Mouse (Mus musculus) liver, embryonic 14.5 days (tissue): ENCODE results near the gene Prpf6. TPM values are rescaled to one million over a fixed set of nuclear protein-coding genes. Genes with fewer than 3 reads are reported as not detected.

Experiments
- ATAC-seq: fragments of 200-750 bp; cut with Nextera tagmentation; 2 replicates; pipeline ENCODE4 v1.8.0; 2017; ENCODE audit warnings: moderate number of reproducible peaks, mild to moderate bottlenecking, moderate library complexity; ENCODE audit not compliant: insufficient read depth
- DNase-seq, 3 experiments: peaks; one replicate each; pipeline ENCODE4 v3.0.0-alpha.2; 2012 to 2013; ENCODE audit warnings: low read depth in 3 of 3, low spot score in 3 of 3
- H3K27ac ChIP-seq: fragments of 300-500 bp; sonication (generic); 2 replicates; pipeline ENCODE4 v1.5.1; 2014; ENCODE audit warnings: moderate library complexity, mild to moderate bottlenecking, control low read depth, inconsistent platforms
- H3K27me3 ChIP-seq: fragments of 300-500 bp; sonication (generic); 2 replicates; pipeline ENCODE4 v1.6.1; 2014; ENCODE audit warnings: mild to moderate bottlenecking, low read length, moderate library complexity; ENCODE audit not compliant: control insufficient read depth, insufficient read depth
- H3K36me3 ChIP-seq: fragments of 300-500 bp; sonication (generic); replicated peaks from 2 replicates; pipeline ENCODE4 v1.6.1; 2014; ENCODE audit warnings: low read depth; ENCODE audit not compliant: control insufficient read depth, insufficient read depth
- H3K4me1 ChIP-seq, 2 experiments: fragments of 200-500 bp in 1 of 2; fragments of 300-500 bp in 1 of 2; sonication (generic) in 1 of 2; replicated peaks; 2 replicates each; pipeline ENCODE4 v1.6.1; 2012 to 2014; ENCODE audit warnings: antibody characterized with exemption in 1 of 2, inconsistent platforms in 1 of 2, low read length in 1 of 2; ENCODE audit not compliant: control insufficient read depth in 2 of 2, insufficient read depth in 2 of 2
- H3K4me2 ChIP-seq: fragments of 300-500 bp; sonication (generic); 2 replicates; pipeline ENCODE4 v1.6.1; 2014; ENCODE audit warnings: low read depth, mild to moderate bottlenecking, control low read depth, moderate library complexity
- H3K4me3 ChIP-seq, 2 experiments: fragments of 200-500 bp in 1 of 2; fragments of 300-500 bp in 1 of 2; sonication (generic) in 1 of 2; 2 replicates each; pipeline ENCODE4 v1.5.1; 2012 to 2014; ENCODE audit warnings: low read depth in 2 of 2, low read length in 2 of 2, mild to moderate bottlenecking in 2 of 2, control low read depth in 1 of 2, inconsistent platforms in 1 of 2, moderate library complexity in 1 of 2; ENCODE audit not compliant: insufficient read depth in 1 of 2
- H3K9ac ChIP-seq: fragments of 300-500 bp; sonication (generic); replicated peaks from 2 replicates; pipeline ENCODE4 v1.6.1; 2014; ENCODE audit warnings: mild to moderate bottlenecking, control low read depth, moderate library complexity
- H3K9me3 ChIP-seq: fragments of 300-500 bp; sonication (generic); 2 replicates; pipeline ENCODE4 v1.6.1; 2016; ENCODE audit warnings: low read length, mixed read lengths; ENCODE audit not compliant: control insufficient read depth
- CTCF ChIP-seq: IDR thresholded peaks from 2 replicates; pipeline ENCODE4 v1.5.1; 2016; ENCODE audit warnings: antibody characterized with exemption, low read depth, control low read depth
- EP300 ChIP-seq: IDR thresholded peaks from 2 replicates; pipeline ENCODE4 v1.6.1; 2016; ENCODE audit warnings: antibody characterized with exemption, low read depth
- WGBS: fragments of 180-500 bp; shearing (Covaris S2); extraction: QIAGEN DNeasy Blood & Tissue Kit; methylation state at CpG from one replicate; pipeline ENCODE4 v1.1.7; 2014; ENCODE audit not compliant: insufficient replicate concordance; 5-methylcytosine and 5-hydroxymethylcytosine counted together
- polyA plus RNA-seq, 2 experiments: library from polyadenylated mRNA; depleted of rRNA in 1 of 2; stranded (reverse) in 1 of 2; unstranded in 1 of 2; fragments of >200 nt; fragmentation: Nextera tagmentation in 1 of 2; extraction: Ambion mirVana in 1 of 2; gene quantifications; 2 replicates each; pipeline versions ENCODE4 v1.2.1 to v1.2.3; 2012 to 2014

Gene Prpf6
- polyA plus RNA-seq, 2 experiments, result 15.7 to 22.3 TPM

GRCm38 (mm10) chr2:181585506-181585905, 6.2 kb upstream of the Prpf6 start:
- WGBS, result 81% methylated on average over 5 of the region's 5 CpGs
- DNase-seq, result no peak

DNA sequence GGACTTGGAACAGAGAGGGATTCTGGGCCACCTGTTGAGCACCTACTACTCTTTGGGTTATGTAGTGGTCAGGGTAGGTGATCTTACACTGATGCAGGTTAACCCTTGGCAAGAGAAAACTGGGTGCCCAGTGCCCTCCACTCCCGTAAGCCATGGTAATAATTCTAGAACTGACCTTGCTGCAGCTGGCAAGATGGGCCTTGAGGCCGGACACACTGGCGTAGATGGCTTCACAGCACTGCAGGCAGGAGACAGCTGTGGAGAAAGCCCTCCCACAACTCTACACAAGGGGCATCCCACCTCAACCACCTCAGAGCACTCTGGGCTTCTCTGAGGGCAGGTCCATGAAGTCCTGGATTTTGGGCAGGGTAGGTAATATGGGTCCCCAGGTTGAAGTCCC, 5.5 kb upstream of the Prpf6 start:
- ATAC-seq (no peak), DNase-seq (no peak)
- H3K4me1 ChIP-seq, result peaks cover 10 to 11% of the 10 kb centered on the region in 2 experiments
- no peak overlapping the region for H3K4me2 ChIP-seq
- no peak overlapping the region for H3K4me3 ChIP-seq
- H3K9me3 ChIP-seq, result no peaks in the 10 kb centered on the region
- 81% methylated on average over 3 of the region's 3 CpGs for WGBS
- H3K27ac ChIP-seq, result no peak overlapping the region
- peaks cover 3% of the 10 kb centered on the region for H3K36me3 ChIP-seq
- H3K27me3 ChIP-seq, result no peaks in the 10 kb centered on the region
- TF ChIP-seq EP300 (no peak), CTCF (no peak)
- no peak overlapping the region for H3K9ac ChIP-seq

More at GRCm38 (mm10) chr2:181585506-181585905, 6.2 kb upstream of the Prpf6 start:
- H3K9ac ChIP-seq, result no peak overlapping the region
- H3K27ac ChIP-seq, result no peak overlapping the region
- TF ChIP-seq CTCF (no peak), EP300 (no peak)
- H3K9me3 ChIP-seq, result no peaks in the 10 kb centered on the region
- peaks cover 4 to 9% of the 10 kb centered on the region in 2 experiments for H3K4me1 ChIP-seq
- no peak overlapping the region for H3K4me3 ChIP-seq
- peaks cover 3% of the 10 kb centered on the region for H3K36me3 ChIP-seq
- ATAC-seq, result no peak
- no peak overlapping the region for H3K4me2 ChIP-seq
- no peaks in the 10 kb centered on the region for H3K27me3 ChIP-seq

- H3K9ac ChIP-seq, result no peak overlapping the region
- H3K9me3 ChIP-seq, result no peaks in the 10 kb centered on the region
- TF ChIP-seq CTCF (peak; percentile 34; the same call in 1 of the 2 replicates), EP300 (no peak)
- no peak for DNase-seq
- no peak overlapping the region for H3K4me3 ChIP-seq
- no peaks in the 10 kb centered on the region for H3K27me3 ChIP-seq
- WGBS, result 69% methylated on average over 6 of the region's 6 CpGs
- H3K4me2 ChIP-seq, result no peak overlapping the region
- H3K27ac ChIP-seq, result no peak overlapping the region
- ATAC-seq, result no peak
- H3K4me1 ChIP-seq, result peaks cover 13 to 14% of the 10 kb centered on the region in 2 experiments
- peaks cover 3% of the 10 kb centered on the region for H3K36me3 ChIP-seq
Measured at GRCm38 (mm10) chr2:181587796-181588195, 3.9 kb upstream of the Prpf6 start.

GRCm38 (mm10) chr2:181588229-181588780, 3.4 kb upstream of the Prpf6 start:
- no peak overlapping the region for H3K27ac ChIP-seq
- H3K4me1 ChIP-seq, result peaks cover 13 to 17% of the 10 kb centered on the region in 2 experiments
- ATAC-seq (no peak), DNase-seq (no peak)
- no peaks in the 10 kb centered on the region for H3K27me3 ChIP-seq
- H3K4me3 ChIP-seq, result no peak overlapping the region
- 81% methylated on average over 11 of the region's 11 CpGs for WGBS
- H3K9ac ChIP-seq, result no peak overlapping the region
- no peak overlapping the region for H3K4me2 ChIP-seq
- H3K36me3 ChIP-seq, result peaks cover 3% of the 10 kb centered on the region
- TF ChIP-seq EP300 (no peak), CTCF (no peak)
- no peaks in the 10 kb centered on the region for H3K9me3 ChIP-seq

DNA sequence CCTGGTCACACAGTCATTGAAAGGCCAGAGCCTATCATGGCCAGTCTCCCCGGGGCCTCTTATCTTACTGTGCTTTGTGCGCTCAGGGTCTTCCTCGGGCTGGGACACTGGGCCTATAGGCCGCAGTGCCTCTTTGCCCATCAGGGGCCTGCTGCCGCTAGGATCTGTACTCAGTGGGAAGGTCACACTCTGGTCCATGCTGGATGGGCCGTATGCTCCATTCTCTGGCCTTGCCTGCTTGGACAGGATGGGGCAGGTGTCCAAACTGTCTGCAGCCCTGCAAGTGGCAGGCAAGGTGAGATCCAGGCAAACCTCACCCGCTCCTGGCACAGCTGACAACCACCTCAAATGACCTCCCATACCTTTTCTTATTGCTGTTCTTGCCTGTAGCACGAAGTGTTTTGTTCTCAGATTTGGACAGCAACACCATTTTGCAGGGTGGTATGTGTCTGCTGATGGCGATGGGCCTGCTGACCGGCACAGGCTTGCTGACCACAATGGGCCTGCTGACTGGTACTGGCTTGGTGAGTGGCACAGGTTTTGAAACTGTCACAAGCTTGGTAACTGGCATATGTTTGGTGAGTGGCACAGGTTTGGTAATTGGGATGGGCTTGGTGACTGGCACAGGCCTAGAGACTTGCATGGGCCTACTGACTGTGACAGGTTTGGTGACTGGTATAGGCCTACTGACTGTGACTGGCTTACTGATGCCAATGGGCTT, 2.5 kb upstream of the Prpf6 start:
- no peak overlapping the region for H3K9ac ChIP-seq
- no peaks in the 10 kb centered on the region for H3K27me3 ChIP-seq
- H3K4me1 ChIP-seq, result peaks cover 13 to 17% of the 10 kb centered on the region in 2 experiments
- no peaks in the 10 kb centered on the region for H3K9me3 ChIP-seq
- ATAC-seq (no peak), DNase-seq (no peak)
- TF ChIP-seq CTCF, result no peak
- no peak for TF ChIP-seq EP300
- 83% methylated on average over 10 of the region's 10 CpGs for WGBS
- H3K4me2 ChIP-seq, result no peak overlapping the region
- H3K27ac ChIP-seq, result no peak overlapping the region
- H3K36me3 ChIP-seq, result peaks cover 3% of the 10 kb centered on the region
- H3K4me3 ChIP-seq, result no peak overlapping the region
